Mouse (Mus musculus) duodenum, adult 2 months (tissue): ENCODE results near the gene Mcts2. TPM values are rescaled to one million over a fixed set of nuclear protein-coding genes. Genes with fewer than 3 reads are reported as not detected.

Source experiments
- polyA plus RNA-seq: library from polyadenylated mRNA; depleted of rRNA; stranded (reverse); fragments of >200 nt; gene quantifications from 2 replicates; pipeline ENCODE4 v1.2.3, GENCODE M21; 2012; ENCODE audit warnings: low replicate concordance; rRNA removed

Gene Mcts2
- polyA plus RNA-seq: 1.0 and 1.1 TPM in 2 replicates

GRCm38 (mm10) chr2:152686806-152687267, at the start of gene Mcts2:
TSS of gene Mcts2 (plus strand) at chr2:152687035.

GRCm38 (mm10) chr2:152669256-152669638, 17.6 kb upstream of the Mcts2 start, which contains the start of gene H13:
TSS of gene H13 (plus strand) at chr2:152669461.

GRCm38 (mm10) chr2:152736090-152736601, 49.3 kb downstream of the Mcts2 start, which contains the start of gene Id1:
TSS of gene Id1 (plus strand) at chr2:152736251.

Other genes starting within 250 kb of the Mcts2 start
- not detected in 2 replicates for gene Defb23, start 222.4 kb upstream of the Mcts2 start, polyA plus RNA-seq
- gene Defb20, start 210.0 kb upstream of the Mcts2 start, polyA plus RNA-seq: not detected in 2 replicates
- gene Defb22, start 196.9 kb upstream of the Mcts2 start, polyA plus RNA-seq: not detected in 2 replicates
- not detected in 2 replicates for gene Defb26, start 175.3 kb upstream of the Mcts2 start, polyA plus RNA-seq
- gene Defb28, start 168.8 kb upstream of the Mcts2 start, polyA plus RNA-seq: not detected in 2 replicates
- not detected in 2 replicates for gene Defb29, start 146.9 kb upstream of the Mcts2 start, polyA plus RNA-seq
- gene Gm17416, start 117.7 kb upstream of the Mcts2 start, polyA plus RNA-seq: not detected in 2 replicates
- gene Defb21, start 114.3 kb upstream of the Mcts2 start, polyA plus RNA-seq: not detected in 2 replicates
- not detected in 2 replicates for gene Defb19, start 106.7 kb upstream of the Mcts2 start, polyA plus RNA-seq
- gene Defb45, start 87.6 kb upstream of the Mcts2 start, polyA plus RNA-seq: not detected in 2 replicates
- gene Defb36, start 82.7 kb upstream of the Mcts2 start, polyA plus RNA-seq: not detected in 2 replicates
- not detected in 2 replicates for gene Defb25, start 64.0 kb upstream of the Mcts2 start, polyA plus RNA-seq
- gene Rem1, start 60.1 kb upstream of the Mcts2 start, polyA plus RNA-seq: 4.0 and 4.4 TPM in 2 replicates
- gene H13, start 17.6 kb upstream of the Mcts2 start, polyA plus RNA-seq: 131 and 168 TPM in 2 replicates
- 431 and 630 TPM in 2 replicates for gene Id1, start 49.2 kb downstream of the Mcts2 start, polyA plus RNA-seq
- 0.60 and 1.2 TPM in 2 replicates for gene Cox4i2, start 67.1 kb downstream of the Mcts2 start, polyA plus RNA-seq
- gene Bcl2l1, start 144.7 kb downstream of the Mcts2 start, polyA plus RNA-seq: 28.4 and 66.4 TPM in 2 replicates
- 0.34 and 0.41 TPM in 2 replicates for gene Tpx2, start 160.9 kb downstream of the Mcts2 start, polyA plus RNA-seq
- 0.04 TPM in 1 of 2 replicates, not detected in the other for gene Mylk2, start 224.3 kb downstream of the Mcts2 start, polyA plus RNA-seq
- 2.4 and 3.3 TPM in 2 replicates for gene Foxs1, start 246.2 kb downstream of the Mcts2 start, polyA plus RNA-seq